Mouse (Mus musculus) spleen, adult 2 months (tissue): ENCODE data around the gene Aspg. TPM values are rescaled to one million over a fixed set of nuclear protein-coding genes. Genes with fewer than 3 reads are reported as not detected.

Source experiments
- DNase-seq, 2 experiments: peaks; one replicate each; pipeline versions ENCODE4 v3.0.0 to v3.0.0-alpha.2; 2012 to 2021; ENCODE audit warnings: low spot score in 2 of 2, low read depth in 1 of 2
- H3K27ac ChIP-seq: fragments of 200-500 bp; 2 replicates; pipeline ENCODE4 v1.5.1; 2012; ENCODE audit warnings: low read length, inconsistent platforms; ENCODE audit not compliant: insufficient read depth
- H3K27me3 ChIP-seq: fragments of 200-500 bp; 2 replicates; pipeline ENCODE4 v1.6.1; 2012; ENCODE audit warnings: mild to moderate bottlenecking, moderate library complexity, low read length, inconsistent platforms; ENCODE audit not compliant: control insufficient read depth, insufficient read depth
- H3K36me3 ChIP-seq: fragments of 200-500 bp; 2 replicates; pipeline ENCODE4 v1.6.1; 2012; ENCODE audit warnings: mild to moderate bottlenecking, low read length, inconsistent platforms; ENCODE audit not compliant: control insufficient read depth, insufficient read depth
- H3K4me1 ChIP-seq: fragments of 200-500 bp; 2 replicates; pipeline ENCODE4 v1.6.1; 2011; ENCODE audit warnings: inconsistent platforms; ENCODE audit not compliant: control insufficient read depth, insufficient read depth, insufficient read length
- H3K4me3 ChIP-seq: fragments of 200-500 bp; 2 replicates; pipeline ENCODE4 v1.5.1; 2011; ENCODE audit warnings: mild to moderate bottlenecking, inconsistent platforms; ENCODE audit not compliant: insufficient read depth, insufficient read length; ENCODE audit errors: extremely low read depth
- CTCF ChIP-seq: fragments of 200-500 bp; IDR thresholded peaks from 2 replicates; pipeline ENCODE4 v1.5.1; 2011; ENCODE audit warnings: mild to moderate bottlenecking, inconsistent platforms; ENCODE audit not compliant: insufficient read depth, insufficient read length, insufficient replicate concordance; ENCODE audit errors: extremely low read depth
- POLR2A ChIP-seq: fragments of 200-500 bp; IDR thresholded peaks from 2 replicates; pipeline ENCODE4 v1.6.1; 2011; ENCODE audit warnings: low read depth, low read length, inconsistent platforms
- WGBS: fragments of 180-500 bp; shearing (Covaris S2); methylation state at CpG from one replicate; pipeline ENCODE4 v1.1.7; 2018; 5-methylcytosine and 5-hydroxymethylcytosine counted together
- polyA plus RNA-seq: library from polyadenylated mRNA; depleted of rRNA; stranded (reverse); fragments of >200 nt; gene quantifications from 2 replicates; pipeline ENCODE4 v1.2.3, GENCODE M21; 2012; rRNA removed

The Aspg gene
- polyA plus RNA-seq, 1 experiment, result 0.54 TPM

GRCm38 (mm10) chr12:112169240-112169639 lies 62.8 kb downstream of the Aspg start:
- Histone ChIP-seq H3K27ac (no peak overlapping the region), H3K36me3 (no peaks in the 10 kb centered on the region), H3K4me1 (no peaks in the 10 kb centered on the region), H3K27me3 (no peaks in the 10 kb centered on the region), H3K4me3 (no peak overlapping the region)
- no peak for TF ChIP-seq CTCF
- no peak for TF ChIP-seq POLR2A
- 81% methylated on average over 5 of the region's 5 CpGs for WGBS
- DNase-seq, result no peak

- WGBS, result 83% methylated on average over 20 of the region's 20 CpGs
- Histone ChIP-seq H3K27ac (no peak overlapping the region), H3K4me1 (no peaks in the 10 kb centered on the region), H3K27me3 (no peaks in the 10 kb centered on the region), H3K36me3 (no peaks in the 10 kb centered on the region), H3K4me3 (no peak overlapping the region)
- no peak for DNase-seq
- TF ChIP-seq POLR2A (no peak), CTCF (no peak)
Observed at GRCm38 (mm10) chr12:112170671-112171574, 64.4 kb downstream of the Aspg start.

DNA sequence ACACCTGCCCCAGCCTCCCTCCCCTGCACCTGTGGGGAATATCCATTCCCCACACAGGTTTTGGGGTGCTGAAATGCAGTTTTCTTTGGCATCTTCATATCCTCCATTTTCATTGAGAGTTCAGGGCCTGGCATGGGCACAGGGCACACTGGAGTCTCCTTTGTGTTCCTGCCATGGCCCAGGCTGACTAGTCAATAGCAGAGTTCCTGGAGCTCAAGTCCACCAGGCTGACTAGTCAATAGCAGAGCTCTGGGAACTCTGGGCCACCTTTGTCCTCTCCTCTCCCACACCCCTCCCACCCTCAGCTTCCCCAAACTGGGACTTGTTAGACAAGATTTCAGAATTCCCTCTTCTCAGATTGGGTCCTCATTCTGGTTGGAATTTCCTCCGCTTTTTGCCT lies 65.2 kb downstream of the Aspg start:
- 85% methylated on average over 1 of the region's 1 CpGs for WGBS
- Histone ChIP-seq H3K36me3 (no peaks in the 10 kb centered on the region), H3K27me3 (no peaks in the 10 kb centered on the region), H3K4me3 (no peak overlapping the region), H3K4me1 (no peaks in the 10 kb centered on the region), H3K27ac (no peak overlapping the region)
- TF ChIP-seq CTCF, result no peak
- no peak for TF ChIP-seq POLR2A
- DNase-seq, result no peak

GRCm38 (mm10) chr12:112172214-112172613 lies 65.7 kb downstream of the Aspg start:
- TF ChIP-seq POLR2A (no peak), CTCF (no peak)
- H3K27me3 ChIP-seq, result no peaks in the 10 kb centered on the region
- WGBS, result 77% methylated on average over 8 of the region's 8 CpGs
- H3K36me3 ChIP-seq, result no peaks in the 10 kb centered on the region
- H3K27ac ChIP-seq, result no peak overlapping the region
- no peak overlapping the region for H3K4me3 ChIP-seq
- no peak for DNase-seq
- H3K4me1 ChIP-seq, result no peaks in the 10 kb centered on the region

Other genes starting within 250 kb of the Aspg start
- 13.7 and 13.8 TPM in 2 replicates for gene Ppp1r13b, start 198.6 kb upstream of the Aspg start, polyA plus RNA-seq
- 8.8 and 9.3 TPM in 2 replicates for gene Atp5mpl, start 139.7 kb upstream of the Aspg start, polyA plus RNA-seq
- gene Tdrd9, start 135.1 kb upstream of the Aspg start, polyA plus RNA-seq, result 0.02 TPM in 1 of 2 replicates, not detected in the other
- gene Rd3l, start 125.4 kb upstream of the Aspg start, polyA plus RNA-seq, result not detected in 2 replicates
- 1.8 and 2.1 TPM in 2 replicates for gene Kif26a, start 39.5 kb downstream of the Aspg start, polyA plus RNA-seq